Comparison of ENCODE assay signal across 13 mouse cellular contexts in the genomic region with DNA sequence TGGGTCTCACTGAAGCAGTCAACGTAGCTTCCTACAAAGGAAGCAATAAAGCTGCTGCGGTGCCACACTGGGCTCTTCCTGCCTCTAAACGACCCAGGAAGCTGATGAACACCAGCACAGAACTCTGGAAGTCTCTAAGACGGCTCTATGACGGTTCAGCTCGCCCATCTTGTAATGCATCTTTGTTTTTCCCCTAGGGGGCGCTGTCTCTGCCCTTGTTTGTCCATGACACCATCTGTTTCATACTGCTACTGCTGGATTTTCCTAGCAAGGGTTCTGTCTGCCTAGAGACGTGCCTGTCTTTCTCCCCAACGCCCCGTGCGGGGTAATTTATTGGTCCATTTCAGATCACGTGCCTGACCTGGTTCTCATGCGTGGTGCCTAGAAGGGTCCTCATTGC.
DNase-seq lines count a peak whose midpoint lies in the region; ATAC-seq and TF ChIP-seq lines count a peak whose summit lies in the region.
"Had no signal": no experiment of that assay in that cellular context is flagged by ENCODE, and none has a peak within 500 bp of the region (broad histone marks: within the 10 kb centered on the region; RNA-seq: fewer than 3 reads in every experiment).

No protein-coding gene starts in this region.

- no peak overlapping the region for H3K9ac ChIP-seq in kidney, embryonic 16.5 days (replicated peaks; ENCODE audit: low read length)
- no peak overlapping the region for H3K9ac ChIP-seq in stomach, postnatal 0 days (ENCODE audit: low read length)
- H3K9ac ChIP-seq: hindbrain, embryonic 14.5 days had no signal

- H3K27me3 ChIP-seq in kidney, embryonic 16.5 days (ENCODE audit: insufficient read depth, low read length) = no peaks in the 10 kb centered on the region
- no peaks in the 10 kb centered on the region for H3K27me3 ChIP-seq in stomach, postnatal 0 days (ENCODE audit: control insufficient read depth, insufficient read depth, low read length)

- WGBS in kidney, embryonic 16.5 days = 73% methylated on average over 13 of the region's 13 CpGs
- WGBS in stomach, postnatal 0 days = 85% methylated on average over 13 of the region's 13 CpGs

- H3K27ac ChIP-seq in kidney, embryonic 16.5 days (ENCODE audit: low read length) = peak overlapping the region; percentile 43
- H3K27ac ChIP-seq in stomach, postnatal 0 days (replicated peaks) = no peak overlapping the region
- H3K27ac ChIP-seq: hindbrain, embryonic 14.5 days had no signal

- peak; percentile 11 for DNase-seq in adrenal gland, postnatal 14 days
- no peak for DNase-seq in adrenal gland, postnatal 4 days (ENCODE audit: low spot score in 2 of 2)
- no peak for DNase-seq in kidney, adult 18-20 months
- DNase-seq in thymus, postnatal 14 days = peak; percentile 10
- no peak for DNase-seq in thymus, postnatal 36 days
- DNase-seq in stomach, postnatal 0 days (ENCODE audit: low spot score) = no peak
- no peak for DNase-seq in cerebellum, adult 11-12 months
- DNase-seq: cerebellum, postnatal 25 days; gastrocnemius, postnatal 36 days had no signal

- no peaks in the 10 kb centered on the region for H3K9me3 ChIP-seq in kidney, embryonic 16.5 days (ENCODE audit: low read length)
- H3K9me3 ChIP-seq in stomach, postnatal 0 days (ENCODE audit: control insufficient read depth, low read length) = no peaks in the 10 kb centered on the region

- H3K4me1 ChIP-seq in kidney, embryonic 16.5 days (ENCODE audit: insufficient read depth, low read length) = peaks cover 16% of the 10 kb centered on the region; the same call in 1 of the 2 replicates
- no peaks in the 10 kb centered on the region for H3K4me1 ChIP-seq in stomach, postnatal 0 days (replicated peaks; ENCODE audit: control insufficient read depth, insufficient read depth)

- no peak for TF ChIP-seq EP300 in stomach, postnatal 0 days (optimal IDR thresholded peaks at IDR 0.05)

- no peaks in the 10 kb centered on the region for H3K36me3 ChIP-seq in kidney, embryonic 16.5 days (ENCODE audit: insufficient read depth, low read length)
- H3K36me3 ChIP-seq in stomach, postnatal 0 days (ENCODE audit: control insufficient read depth, insufficient read depth, low read length) = no peaks in the 10 kb centered on the region

- no peak for ATAC-seq in kidney, embryonic 16.5 days (ENCODE audit: low FRiP score, low TSS enrichment)
- ATAC-seq in stomach, postnatal 0 days (ENCODE audit: low FRiP score, low TSS enrichment) = no peak
- ATAC-seq: forebrain, embryonic 14.5 days had no signal

- peak; percentile 46 for TF ChIP-seq CTCF in stomach, postnatal 0 days (IDR thresholded peaks at IDR 0.05; ENCODE audit: low read depth)

- no peak overlapping the region for H3K4me3 ChIP-seq in kidney, embryonic 16.5 days (ENCODE audit: low read length)
- H3K4me3 ChIP-seq in stomach, postnatal 0 days (ENCODE audit: low read depth, low read length) = no peak overlapping the region

- no peak overlapping the region for H3K4me2 ChIP-seq in kidney, embryonic 16.5 days (replicated peaks; ENCODE audit: low read depth, low read length)
- no peak overlapping the region for H3K4me2 ChIP-seq in stomach, postnatal 0 days (replicated peaks; ENCODE audit: low read depth)
- H3K4me2 ChIP-seq: hindbrain, embryonic 14.5 days; midbrain, embryonic 11.5 days had no signal

Comparison
In these comparisons a context has a peak if more than half of its experiments do, and no peak if none do; other contexts are left out.
1. DNase-seq: peak in adrenal gland, postnatal 14 days (single experiment) and thymus, postnatal 14 days (single experiment); none in adrenal gland, postnatal 4 days (0 of 2), kidney, adult 18-20 months (single experiment), thymus, postnatal 36 days (0 of 2), stomach, postnatal 0 days (single experiment) and cerebellum, adult 11-12 months (single experiment).